Mouse (Mus musculus) ES-E14 (cell line): ENCODE data around the gene Mdk. TPM values are rescaled to one million over a fixed set of nuclear protein-coding genes. Genes with fewer than 3 reads are reported as not detected.

Source experiments
- DNase-seq: peaks from one replicate; pipeline ENCODE4 v3.0.0-alpha.2; 2013; ENCODE audit warnings: low read depth, low spot score
- H3K27ac ChIP-seq: 2 replicates; pipeline ENCODE4 v1.5.1; 2012; ENCODE audit warnings: low read depth, mild to moderate bottlenecking, low read length, moderate library complexity, mixed read lengths; ENCODE audit not compliant: poor library complexity, insufficient read depth, severe bottlenecking
- H3K36me3 ChIP-seq: 2 replicates; pipeline ENCODE4 v1.6.1; 2012; ENCODE audit warnings: mild to moderate bottlenecking, low read length, moderate library complexity, mixed read lengths; ENCODE audit not compliant: control insufficient read depth, poor library complexity, insufficient read depth, severe bottlenecking
- H3K4me1 ChIP-seq, 2 experiments: fragments of 150-350 bp in 1 of 2; sonication (generic) in 1 of 2; 2 replicates each; pipeline ENCODE4 v1.6.1; 2012; ENCODE audit warnings: low read length in 2 of 2, mild to moderate bottlenecking in 1 of 2, mixed read lengths in 1 of 2; ENCODE audit not compliant: control insufficient read depth in 2 of 2, insufficient read depth in 2 of 2, poor library complexity in 1 of 2
- H3K4me3 ChIP-seq, 2 experiments: fragments of 150-350 bp in 1 of 2; sonication (generic) in 1 of 2; 2 replicates each; pipeline ENCODE4 v1.5.1; 2012; ENCODE audit warnings: low read length in 2 of 2, low read depth in 1 of 2, mild to moderate bottlenecking in 1 of 2, mixed read lengths in 1 of 2; ENCODE audit not compliant: insufficient read depth in 1 of 2, poor library complexity in 1 of 2, severe bottlenecking in 1 of 2
- H3K9ac ChIP-seq: 2 replicates; pipeline ENCODE4 v1.6.1; 2012; ENCODE audit warnings: low read depth, mild to moderate bottlenecking, low read length, mixed read lengths; ENCODE audit not compliant: poor library complexity, insufficient read depth, severe bottlenecking
- H3K9me3 ChIP-seq: fragments of 150-350 bp; sonication (generic); 2 replicates; pipeline ENCODE4 v1.6.1; 2012; ENCODE audit warnings: low read depth, mild to moderate bottlenecking, low read length; ENCODE audit not compliant: control insufficient read depth, insufficient read depth
- CHD2 ChIP-seq: IDR thresholded peaks from 2 replicates; pipeline ENCODE4 v1.6.1; 2014; ENCODE audit warnings: mild to moderate bottlenecking, low read depth, low read length, inconsistent platforms
- HCFC1 ChIP-seq: IDR thresholded peaks from 2 replicates; pipeline ENCODE4 v1.6.1; 2012; ENCODE audit warnings: low read length, inconsistent platforms, borderline replicate concordance; ENCODE audit not compliant: insufficient read depth
- MAFK ChIP-seq: IDR thresholded peaks from 2 replicates; pipeline ENCODE4 v1.6.1; 2014; ENCODE audit warnings: mild to moderate bottlenecking, low read depth, low read length, inconsistent platforms; ENCODE audit not compliant: insufficient read depth
- ZC3H11A ChIP-seq: IDR thresholded peaks from 2 replicates; pipeline ENCODE4 v1.6.1; 2012; ENCODE audit warnings: low read depth, mild to moderate bottlenecking, inconsistent platforms, low read length, borderline replicate concordance
- ZNF384 ChIP-seq: IDR thresholded peaks from 2 replicates; pipeline ENCODE4 v1.6.1; 2012; ENCODE audit warnings: low read depth, low read length, inconsistent platforms
- in situ Hi-C, 2 experiments: fragments of 600-800 bp; cut with MboI; formaldehyde crosslinking; loops; one replicate each; pipeline ENCODE4 v1.15.1; 2025; ENCODE audit warnings: low sequenced_read_pairs in 2 of 2, inconsistent platforms in 1 of 2; ENCODE audit not compliant: unreplicated experiment in 2 of 2
- total RNA-seq: library from RNA; depleted of rRNA; stranded (reverse); fragments of 300-350 nt; gene quantifications from 2 replicates; pipeline ENCODE4 v1.2.3, GENCODE M21; 2012; rRNA removed

The Mdk gene
- total RNA-seq, 1 experiment, result 345 TPM

- H3K4me1 ChIP-seq, result 0 out of 4 replicates have a peak, but pooled peaks cover 2% of the 10 kb centered on the region in 2 experiments
- H3K9me3 ChIP-seq, result no peaks in the 10 kb centered on the region
- no peaks in the 10 kb centered on the region for H3K36me3 ChIP-seq
- H3K27ac ChIP-seq, result no peak overlapping the region; the same call in 1 of the 2 replicates
- no peak overlapping the region for H3K4me3 ChIP-seq
- no peak for DNase-seq
- in situ Hi-C loops, result no loop called here
- 0 out of 2 replicates have a peak, but pooled peaks have one; percentile 24 for TF ChIP-seq MAFK
- TF ChIP-seq ZNF384, result no peak
- no peak for TF ChIP-seq ZC3H11A
- TF ChIP-seq HCFC1, result no peak
- TF ChIP-seq CHD2, result no peak
- no peak overlapping the region for H3K9ac ChIP-seq
Measured at GRCm38 (mm10) chr2:91894716-91895115, 37.4 kb downstream of the Mdk start.

DNA sequence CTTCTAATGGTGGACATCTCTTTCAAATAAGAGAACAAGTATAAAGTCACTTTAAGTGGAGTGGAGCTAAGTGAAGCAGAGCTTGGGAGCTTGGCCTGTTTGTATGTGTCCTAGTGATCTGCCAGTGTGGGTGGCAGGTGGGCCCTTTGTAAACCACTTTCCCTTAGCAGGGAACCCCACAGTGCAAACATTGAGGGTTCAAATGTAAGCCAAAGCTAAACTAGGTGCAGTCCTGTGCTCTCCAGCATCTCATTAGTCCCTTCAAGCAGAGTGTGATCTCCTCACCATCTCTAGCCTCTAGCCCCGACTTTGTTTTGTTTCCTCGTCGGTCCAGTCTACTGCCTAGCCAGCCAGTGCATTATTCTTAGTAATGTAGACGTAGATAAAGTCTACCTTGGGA lies 47.5 kb downstream of the Mdk start:
- DNase-seq, result no peak
- TF ChIP-seq ZNF384 (no peak), ZC3H11A (no peak), HCFC1 (no peak)
- in situ Hi-C loops, result no loop called here
- Histone ChIP-seq H3K36me3 (peaks cover 12% of the 10 kb centered on the region), H3K9me3 (no peaks in the 10 kb centered on the region), H3K27ac (no peak overlapping the region), H3K4me1 (no peaks in the 10 kb centered on the region), H3K4me3 (no peak overlapping the region), H3K9ac (no peak overlapping the region)

GRCm38 (mm10) chr2:91883961-91884360 lies 48.1 kb downstream of the Mdk start:
- Histone ChIP-seq H3K9me3 (no peaks in the 10 kb centered on the region), H3K4me1 (no peaks in the 10 kb centered on the region), H3K4me3 (no peak overlapping the region), H3K36me3 (peaks cover 12% of the 10 kb centered on the region), H3K9ac (no peak overlapping the region), H3K27ac (no peak overlapping the region)
- DNase-seq, result no peak
- in situ Hi-C loops, result no loop called here
- TF ChIP-seq HCFC1, result no peak
- TF ChIP-seq ZNF384, result no peak
- no peak for TF ChIP-seq ZC3H11A
- TF ChIP-seq MAFK, result no peak
- no peak for TF ChIP-seq CHD2

Other genes with a start within 250 kb of the Mdk start
- 13.8 and 18.7 TPM in 2 replicates for gene Atg13, start 221.7 kb downstream of the Mdk start, total RNA-seq
- gene Harbi1, start 221.4 kb downstream of the Mdk start, total RNA-seq, result 17.0 and 18.4 TPM in 2 replicates
- 26.1 and 27.0 TPM in 2 replicates for gene Ambra1, start 202.2 kb downstream of the Mdk start, total RNA-seq
- gene Chrm4, start 5.0 kb downstream of the Mdk start, total RNA-seq, result 5.6 and 9.5 TPM in 2 replicates
- gene Gm9821, start 13.4 kb upstream of the Mdk start, total RNA-seq, result 0.18 and 0.79 TPM in 2 replicates
- gene Dgkz, start 43.6 kb upstream of the Mdk start, total RNA-seq, result 47.0 and 59.0 TPM in 2 replicates
- 4.4 and 5.4 TPM in 2 replicates for gene Creb3l1, start 92.2 kb upstream of the Mdk start, total RNA-seq
- 23.5 and 29.4 TPM in 2 replicates for gene Phf21a, start 160.8 kb upstream of the Mdk start, total RNA-seq